Mouse (Mus musculus) T-helper 17 cell (primary cell): ENCODE measurements at regions not wholly inside any gene's neighbourhood (a gene's known extent, or its start where the extent isn't known, plus 50 kb on each side); places are given as distances from the start of the nearest gene placed in this dataset.

Experiments used
- in situ Hi-C, 2 experiments: fragments of 300-600 bp; cut with MboI, MseI; formaldehyde crosslinking; loops; 1 replicate in 1 of 2; 2 replicates in 1 of 2; pipeline ENCODE4 v1.15.1; 2025; ENCODE audit warnings: high pct_unique_total_duplicates in 2 of 2

DNA sequence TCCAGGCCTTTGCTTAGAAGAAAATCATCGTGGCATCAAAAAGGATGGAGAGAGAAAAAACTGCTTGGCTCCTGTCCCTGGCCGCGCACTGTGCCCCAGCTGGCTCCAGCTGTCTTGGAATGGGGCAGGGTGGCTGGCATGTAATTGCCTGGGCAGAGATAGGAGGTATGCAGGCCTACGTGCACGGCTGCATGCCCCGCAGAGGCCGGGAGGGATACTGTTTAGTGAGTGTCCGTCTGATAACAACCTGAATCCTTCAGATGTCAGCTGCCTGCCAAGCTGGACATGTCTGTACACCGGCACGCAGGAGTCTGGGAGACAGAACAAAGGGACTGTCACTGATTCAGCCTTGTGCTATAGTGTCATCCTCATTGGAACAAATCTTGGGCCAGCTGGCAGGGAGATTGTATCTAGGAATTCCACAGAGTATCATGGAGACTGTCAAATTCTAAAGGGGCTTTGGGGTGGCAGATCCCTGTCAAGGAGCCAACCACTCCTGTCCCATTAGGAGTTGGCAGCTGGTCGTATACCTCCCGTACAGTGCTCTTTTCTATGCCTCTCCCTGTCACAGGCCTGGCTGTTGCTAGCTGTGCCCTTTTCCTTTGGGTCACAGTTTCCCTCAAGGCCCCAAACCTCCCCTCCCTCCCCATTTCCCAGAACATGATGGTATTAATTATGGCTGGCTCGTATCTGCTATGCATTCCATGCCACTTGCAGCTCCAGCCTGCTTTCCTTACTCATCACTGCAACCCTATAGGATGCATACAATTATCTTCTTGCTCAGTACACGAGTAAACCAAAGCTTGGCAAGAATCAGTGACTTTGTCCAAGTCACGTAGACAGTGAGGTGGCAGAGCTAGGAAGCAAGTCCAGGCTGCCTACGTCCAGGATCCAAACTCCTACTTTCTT, 83.5 kb upstream of the Egln3 start:
- in situ Hi-C loops: loop anchor here in 1 of 2 experiments (5.0 kb wide), 1 partner anchor 85 kb away; the partner anchor contains the start of gene Egln3

DNA sequence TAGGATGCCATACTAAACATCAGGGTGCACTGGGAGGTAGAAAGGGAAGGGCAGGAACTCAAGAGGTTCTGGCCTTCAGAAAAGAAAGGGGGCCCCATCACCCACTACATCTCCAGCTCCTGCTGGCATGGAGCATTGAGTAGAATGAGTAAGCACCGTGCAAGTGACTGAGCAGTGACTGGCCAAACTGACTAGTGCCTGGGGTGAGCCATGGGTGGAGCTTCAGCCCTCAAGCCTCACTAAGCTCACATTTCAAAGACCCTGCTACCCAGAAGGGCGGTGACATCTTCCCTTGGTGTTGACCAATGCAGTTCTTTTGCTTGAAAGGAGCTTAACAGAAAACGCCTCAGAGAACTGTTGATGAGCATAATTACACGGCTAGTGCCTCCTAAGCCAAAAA, 80.0 kb upstream of the Egln3 start:
- in situ Hi-C loops: no loop called here

- in situ Hi-C loops: no loop called here
Observed at GRCm38 (mm10) chr12:54283011-54283410, 79.4 kb upstream of the Egln3 start.

GRCm38 (mm10) chr12:54282281-54282921, 78.7 kb upstream of the Egln3 start:
- in situ Hi-C loops: no loop called here

- in situ Hi-C loops: no loop called here
Observed at GRCm38 (mm10) chr12:54280457-54280856, 76.8 kb upstream of the Egln3 start.

DNA sequence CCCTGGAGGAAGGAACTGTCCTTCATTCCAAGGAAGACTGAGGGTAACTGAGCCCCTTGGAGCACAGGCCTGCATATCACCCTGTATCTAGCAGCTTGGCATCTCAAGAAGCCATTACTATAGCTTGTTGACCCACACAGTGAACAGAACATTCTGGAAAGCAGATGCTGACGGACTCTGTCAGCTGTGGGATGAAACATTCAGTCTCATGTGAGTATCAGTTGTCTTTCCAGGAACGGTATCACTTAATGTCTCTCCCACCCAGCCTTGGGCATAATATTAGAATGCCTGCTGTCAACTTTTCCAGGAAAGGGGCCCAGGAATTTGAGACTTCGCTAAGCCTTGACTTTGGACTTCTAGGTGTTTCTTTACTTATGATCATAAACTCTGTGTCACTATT, 76.3 kb upstream of the Egln3 start:
- in situ Hi-C loops: no loop called here

GRCm38 (mm10) chr12:54276978-54277537, 73.4 kb upstream of the Egln3 start:
- in situ Hi-C loops: no loop called here

- in situ Hi-C loops: no loop called here
Observed at GRCm38 (mm10) chr12:54273506-54273905, 69.8 kb upstream of the Egln3 start.

DNA sequence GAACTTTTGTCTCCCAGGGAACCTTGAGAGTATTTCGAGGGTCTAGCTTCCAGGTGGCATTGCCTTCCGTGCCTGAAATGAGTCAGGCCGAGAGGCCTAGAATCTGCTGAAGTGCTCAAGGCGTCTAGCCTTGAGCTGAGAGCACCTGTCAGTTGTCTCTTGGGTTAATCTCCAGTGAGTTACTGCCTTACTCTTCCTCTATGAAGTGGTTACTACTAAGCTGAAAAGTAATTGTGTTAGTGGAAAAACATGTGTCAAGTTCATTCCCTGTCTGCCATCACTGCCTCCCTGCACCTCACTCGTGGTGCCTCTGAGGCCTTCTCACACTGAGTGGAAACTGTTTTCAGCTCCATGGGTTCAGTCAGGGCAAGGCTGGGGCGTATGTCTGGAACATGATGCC, 69.0 kb upstream of the Egln3 start:
- in situ Hi-C loops: no loop called here

- in situ Hi-C loops: no loop called here
Observed at GRCm38 (mm10) chr12:54272226-54272625, 68.6 kb upstream of the Egln3 start.

DNA sequence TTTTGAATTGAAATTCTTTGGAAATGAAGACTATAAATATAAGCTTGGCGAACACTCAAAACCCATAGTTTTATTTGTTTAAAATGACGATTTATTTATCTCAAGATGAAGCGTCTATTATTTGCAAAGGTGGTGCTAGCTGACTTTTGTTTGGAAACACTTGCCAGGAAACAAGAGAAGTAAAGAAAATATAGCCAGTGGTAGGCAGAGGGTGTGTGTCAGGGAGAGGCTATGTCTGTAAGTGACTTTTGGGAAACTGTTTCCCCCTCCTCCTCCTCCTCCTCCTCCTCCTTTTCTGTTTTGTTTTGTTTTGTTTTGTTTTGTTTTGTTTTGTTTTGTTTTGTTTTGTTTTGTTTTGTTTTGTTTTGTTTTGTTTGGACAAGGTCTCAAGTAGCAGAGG, 62.2 kb upstream of the Egln3 start:
- in situ Hi-C loops: loop anchor here in 1 of 2 experiments (5.0 kb wide), 1 partner anchor 56 kb away; no protein-coding TSS in a partner anchor

GRCm38 (mm10) chr12:54264893-54265835, 61.5 kb upstream of the Egln3 start:
- in situ Hi-C loops: loop anchor here in 1 of 2 experiments (5.0 kb wide), 1 partner anchor 57 kb away; no protein-coding TSS in a partner anchor

GRCm38 (mm10) chr12:54264418-54264733, 60.7 kb upstream of the Egln3 start:
- in situ Hi-C loops: no loop called here

DNA sequence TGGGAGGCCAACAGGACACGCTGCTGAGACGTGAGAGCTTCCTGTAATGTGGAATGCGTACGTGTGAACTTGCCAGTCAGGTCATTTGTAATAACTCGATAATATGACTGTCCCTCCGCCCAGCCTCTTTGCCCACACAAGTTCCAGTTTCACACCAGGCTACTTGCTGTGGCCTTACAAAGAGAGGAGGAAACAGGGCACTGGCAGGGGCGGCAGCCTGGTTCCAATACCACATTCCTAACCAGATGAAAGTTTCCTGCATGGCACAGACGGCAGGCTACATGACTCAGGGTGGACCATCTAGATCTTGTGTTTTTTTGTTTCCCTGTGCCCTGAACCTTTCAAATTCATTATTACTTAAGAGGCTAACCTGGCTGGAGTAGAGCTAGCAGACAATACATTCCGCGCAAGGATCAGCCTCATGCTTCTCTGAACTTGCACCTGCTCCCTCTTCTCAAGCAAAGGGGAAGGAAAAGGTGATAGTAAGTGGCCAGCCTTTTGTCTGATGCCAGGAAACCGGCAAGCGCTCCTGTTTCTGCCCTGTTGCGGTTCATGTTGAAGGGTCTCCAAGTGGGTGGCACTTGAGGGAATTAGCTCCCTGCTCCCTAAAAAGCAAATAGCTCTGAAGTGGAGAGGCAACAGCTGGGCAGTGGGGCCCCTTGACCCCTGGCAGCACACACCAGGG, 60.2 kb upstream of the Egln3 start:
- in situ Hi-C loops: no loop called here

DNA sequence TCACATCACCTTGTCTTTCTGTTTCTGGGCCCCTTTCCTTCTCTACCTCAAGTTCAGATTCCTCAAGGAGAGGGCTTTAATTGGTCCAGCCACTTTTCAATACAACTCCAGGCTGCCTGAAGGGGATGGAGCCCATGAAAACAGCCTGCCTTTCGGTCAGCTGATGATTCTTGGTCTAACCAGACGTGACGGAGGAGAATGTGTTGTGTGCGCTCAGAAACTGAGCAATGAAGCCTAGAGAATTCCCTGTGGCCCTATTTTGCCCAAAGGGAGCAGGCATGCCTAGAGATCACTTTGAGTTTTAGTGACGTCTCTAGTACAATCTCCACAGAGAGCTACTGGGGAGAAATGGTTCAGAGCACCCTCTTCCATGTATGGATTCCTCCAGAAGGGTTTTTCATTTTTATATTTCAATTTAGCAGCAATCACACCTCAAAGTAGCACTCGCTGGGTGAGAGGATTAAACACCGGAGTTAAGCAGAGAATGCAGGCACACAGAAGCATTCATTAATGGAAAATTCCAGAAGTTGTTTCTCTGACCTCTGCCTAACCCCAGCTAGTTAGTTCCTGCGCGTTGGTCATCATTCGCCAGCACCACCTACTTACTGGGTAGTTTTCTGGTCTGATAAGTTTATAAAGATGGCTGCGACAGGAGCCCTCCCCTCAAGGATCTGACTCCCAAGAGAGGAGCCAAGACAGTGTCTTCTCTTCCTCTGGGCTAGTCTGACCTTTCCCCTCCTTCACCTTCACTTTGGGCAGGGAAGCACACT, 58.8 kb upstream of the Egln3 start:
- in situ Hi-C loops: no loop called here

GRCm38 (mm10) chr12:54261426-54261825, 57.8 kb upstream of the Egln3 start:
- in situ Hi-C loops: no loop called here

GRCm38 (mm10) chr12:54260502-54260901, 56.8 kb upstream of the Egln3 start:
- in situ Hi-C loops: no loop called here

GRCm38 (mm10) chr12:54257776-54258433, 54.2 kb upstream of the Egln3 start:
- in situ Hi-C loops: no loop called here

DNA sequence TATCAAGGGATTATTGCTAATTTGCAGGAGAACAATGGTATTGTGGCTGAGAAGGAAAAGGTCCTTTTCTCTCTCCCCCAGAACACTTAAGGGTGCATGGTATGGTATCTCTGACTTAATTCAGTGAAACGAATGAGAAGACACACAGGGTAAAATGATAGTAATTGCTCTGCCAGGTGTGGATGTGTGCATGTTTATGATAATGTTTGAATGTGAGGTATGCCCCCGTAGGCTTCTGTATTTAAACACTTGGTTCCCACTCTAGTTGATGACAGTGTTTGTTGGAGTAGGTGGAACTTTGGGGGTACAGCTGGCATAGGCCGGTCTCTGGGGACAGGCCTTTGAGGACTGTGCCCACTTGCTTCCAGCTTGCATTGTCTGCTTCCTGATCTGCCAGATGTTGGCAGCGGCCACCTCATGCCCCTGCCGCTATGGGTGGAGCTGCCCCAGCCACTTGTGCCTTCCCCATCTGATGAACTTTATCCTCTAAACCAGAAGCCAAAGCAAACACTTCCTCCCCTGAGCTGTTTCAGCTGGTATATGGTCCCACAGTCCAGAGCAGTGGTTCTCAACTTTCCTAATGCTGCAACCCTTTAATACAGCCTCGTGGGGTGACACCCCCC, 53.0 kb upstream of the Egln3 start:
- in situ Hi-C loops: no loop called here
